Mouse (Mus musculus): ENCODE data around the gene Nim1k.
"Not testable (repeated sequence)": the region's sequence is repeated elsewhere in the genome, so short reads cannot be mapped to it uniquely, and the experiment has no call there.

- TF ChIP-seq CTCF (IDR thresholded peaks at IDR 0.05; ENCODE audit: low read depth, low read length); EP300 (IDR thresholded peaks at IDR 0.05; ENCODE audit: insufficient read depth, low read depth, low read length); POLR2A (IDR thresholded peaks at IDR 0.05; ENCODE audit: insufficient read depth, low read length): not testable (repeated sequence)
Measured at GRCm38 (mm10) chr13:119661420-119661819, 94.3 kb downstream of the Nim1k start.
